Mouse (Mus musculus): Measurements from ENCODE around the gene B4galt2.

Gene B4galt2

GRCm38 (mm10) chr4:117867000-117867399, 16.3 kb downstream of the B4galt2 start:
- DNase-seq: no peak

- peak; percentile 88 for DNase-seq
These were observed 17.2 kb downstream of the B4galt2 start for GRCm38 (mm10) chr4:117866083-117866482.

- DNase-seq: no peak
These were observed 20.5 kb downstream of the B4galt2 start for GRCm38 (mm10) chr4:117862823-117863222.

GRCm38 (mm10) chr4:117860570-117860969, 22.7 kb downstream of the B4galt2 start:
- DNase-seq: no peak

GRCm38 (mm10) chr4:117858794-117859193, 24.5 kb downstream of the B4galt2 start:
- DNase-seq: peak; percentile 71

- DNase-seq: no peak
These were observed 28.1 kb downstream of the B4galt2 start for GRCm38 (mm10) chr4:117855146-117855545.

GRCm38 (mm10) chr4:117852152-117852868, 31.0 kb downstream of the B4galt2 start:
- no peak for DNase-seq

GRCm38 (mm10) chr4:117850871-117851270, 32.4 kb downstream of the B4galt2 start:
- DNase-seq: no peak

GRCm38 (mm10) chr4:117850176-117850575, 33.1 kb downstream of the B4galt2 start:
- DNase-seq: no peak

GRCm38 (mm10) chr4:117849506-117849905, 33.8 kb downstream of the B4galt2 start:
- DNase-seq: no peak

- no peak for DNase-seq
These were observed 34.2 kb downstream of the B4galt2 start for GRCm38 (mm10) chr4:117849063-117849462.

GRCm38 (mm10) chr4:117847011-117847410, 36.3 kb downstream of the B4galt2 start:
- DNase-seq: no peak

GRCm38 (mm10) chr4:117846261-117846660, 37.0 kb downstream of the B4galt2 start:
- DNase-seq: no peak

- no peak for DNase-seq
These were observed 38.0 kb downstream of the B4galt2 start for GRCm38 (mm10) chr4:117845316-117845715.

GRCm38 (mm10) chr4:117844467-117844866, 38.8 kb downstream of the B4galt2 start:
- no peak for DNase-seq

GRCm38 (mm10) chr4:117843101-117843500, 40.2 kb downstream of the B4galt2 start:
- no peak for DNase-seq

- DNase-seq: no peak
These were observed 41.7 kb downstream of the B4galt2 start for GRCm38 (mm10) chr4:117841566-117841965.

- DNase-seq: no peak
These were observed 42.5 kb downstream of the B4galt2 start for GRCm38 (mm10) chr4:117840821-117841220.

GRCm38 (mm10) chr4:117839366-117839765, 43.9 kb downstream of the B4galt2 start:
- DNase-seq: peak; percentile 71

- no peak for DNase-seq
These were observed 46.0 kb downstream of the B4galt2 start for GRCm38 (mm10) chr4:117837271-117837670.

- peak; percentile 94 for DNase-seq
These were observed 47.0 kb downstream of the B4galt2 start for GRCm38 (mm10) chr4:117836204-117836767.

- DNase-seq: peak; percentile 58
These were observed 47.7 kb downstream of the B4galt2 start for GRCm38 (mm10) chr4:117835531-117836111.

- DNase-seq: peak; percentile 77
These were observed 48.3 kb downstream of the B4galt2 start for GRCm38 (mm10) chr4:117834845-117835530.

- DNase-seq: no peak
These were observed 48.8 kb downstream of the B4galt2 start, which contains the start of gene Slc6a9 for GRCm38 (mm10) chr4:117834457-117834844. TSS of gene Slc6a9 (plus strand) at chr4:117834506.
